Mouse (Mus musculus) liver, postnatal 0 days (tissue): Measurements from ENCODE around the gene Ms4a4d. TPM values are rescaled to one million over a fixed set of nuclear protein-coding genes. Genes with fewer than 3 reads are reported as not detected.

Experiments used
- ATAC-seq: fragments of 200-750 bp; cut with Nextera tagmentation; 2 replicates; pipeline ENCODE4 v1.8.0; 2017; ENCODE audit warnings: mild to moderate bottlenecking, moderate library complexity
- DNase-seq: peaks from one replicate; pipeline ENCODE4 v3.0.0-alpha.2; 2016
- H3K27ac ChIP-seq: fragments of 300-500 bp; sonication (generic); 2 replicates; pipeline ENCODE4 v1.5.1; 2014; ENCODE audit warnings: antibody characterized with exemption, moderate library complexity, mild to moderate bottlenecking, low read depth
- H3K27me3 ChIP-seq: fragments of 300-500 bp; sonication (generic); 2 replicates; pipeline ENCODE4 v1.6.1; 2014; ENCODE audit warnings: low read length, control low read depth, mixed read lengths; ENCODE audit not compliant: insufficient read depth
- H3K36me3 ChIP-seq: fragments of 300-500 bp; sonication (generic); replicated peaks from 2 replicates; pipeline ENCODE4 v1.6.1; 2014; ENCODE audit warnings: mild to moderate bottlenecking, control low read depth, low read length, moderate library complexity, mixed read lengths; ENCODE audit not compliant: insufficient read depth
- H3K4me1 ChIP-seq: fragments of 300-500 bp; sonication (generic); 2 replicates; pipeline ENCODE4 v1.6.1; 2014; ENCODE audit warnings: antibody characterized with exemption, mild to moderate bottlenecking, control low read depth; ENCODE audit not compliant: insufficient read depth
- H3K4me2 ChIP-seq: fragments of 300-500 bp; sonication (generic); 2 replicates; pipeline ENCODE4 v1.6.1; 2014; ENCODE audit warnings: low read depth, mild to moderate bottlenecking, low read length, moderate library complexity, mixed read lengths
- H3K4me3 ChIP-seq: fragments of 300-500 bp; sonication (generic); 2 replicates; pipeline ENCODE4 v1.5.1; 2014; ENCODE audit warnings: low read depth, low read length
- H3K9ac ChIP-seq: fragments of 300-500 bp; sonication (generic); replicated peaks from 2 replicates; pipeline ENCODE4 v1.6.1; 2014; ENCODE audit warnings: mild to moderate bottlenecking, moderate library complexity
- H3K9me3 ChIP-seq: fragments of 300-500 bp; sonication (generic); 2 replicates; pipeline ENCODE4 v1.6.1; 2016; ENCODE audit warnings: mild to moderate bottlenecking, control low read depth, low read length, mixed read lengths
- CTCF ChIP-seq: sonication (generic); IDR thresholded peaks from 2 replicates; pipeline ENCODE4 v1.5.1; 2016; ENCODE audit warnings: antibody characterized with exemption, low read depth
- EP300 ChIP-seq: IDR thresholded peaks from 2 replicates; pipeline ENCODE4 v1.6.1; 2016; ENCODE audit warnings: antibody characterized with exemption, low read depth, mild to moderate bottlenecking
- WGBS: fragments of 180-500 bp; shearing (Covaris S2); extraction: QIAGEN DNeasy Blood & Tissue Kit; methylation state at CpG from one replicate; pipeline ENCODE4 v1.1.7; 2014; ENCODE audit not compliant: insufficient replicate concordance; 5-methylcytosine and 5-hydroxymethylcytosine counted together
- polyA plus RNA-seq: library from polyadenylated mRNA; unstranded; fragments of >200 nt; fragmentation: Nextera tagmentation; extraction: Ambion mirVana; gene quantifications from 2 replicates; pipeline ENCODE4 v1.2.1, GENCODE M21; 2015

The Ms4a4d gene
- polyA plus RNA-seq, 1 experiment from 2014 or later, result 1.5 TPM

GRCm38 (mm10) chr19:11604603-11605002, 68.0 kb downstream of the Ms4a4d start, which contains the start of gene Ms4a6d:
Ms4a6d (minus strand) TSS chr19:11604849.
- WGBS, result 49% methylated on average over 2 of the region's 2 CpGs
- TF ChIP-seq EP300, result no peak
- no peak for TF ChIP-seq CTCF
- H3K4me1 ChIP-seq, result no peaks in the 10 kb centered on the region
- H3K36me3 ChIP-seq, result no peaks in the 10 kb centered on the region
- H3K4me3 ChIP-seq, result no peak within 1 kb of the TSS
- H3K9me3 ChIP-seq, result no peaks in the 10 kb centered on the region
- H3K9ac ChIP-seq, result no peak within 1 kb of the TSS
- no peak for ATAC-seq
- no peaks in the 10 kb centered on the region for H3K27me3 ChIP-seq
- DNase-seq, result no peak
- H3K4me2 ChIP-seq, result no peak within 1 kb of the TSS
- H3K27ac ChIP-seq, result no peak within 1 kb of the TSS

Other genes starting within 250 kb of the Ms4a4d start
- 0.02 TPM in 1 of 2 replicates, not detected in the other for gene Ms4a14, start 222.3 kb upstream of the Ms4a4d start, polyA plus RNA-seq
- 2.9 and 3.5 TPM in 2 replicates for gene Ms4a7, start 200.7 kb upstream of the Ms4a4d start, polyA plus RNA-seq
- gene Ms4a4a, start 161.3 kb upstream of the Ms4a4d start, polyA plus RNA-seq, result 2.8 and 3.2 TPM in 2 replicates
- 2.1 and 2.5 TPM in 2 replicates for gene Ms4a4c, start 132.0 kb upstream of the Ms4a4d start, polyA plus RNA-seq
- 1.8 and 2.3 TPM in 2 replicates for gene Ms4a4b, start 93.2 kb upstream of the Ms4a4d start, polyA plus RNA-seq
- gene Ms4a6c, start 67.4 kb upstream of the Ms4a4d start, polyA plus RNA-seq, result 13.1 and 13.4 TPM in 2 replicates
- 1.6 and 2.1 TPM in 2 replicates for gene Gm8369, start 50.9 kb upstream of the Ms4a4d start, polyA plus RNA-seq
- gene Ms4a6b, start 20.3 kb upstream of the Ms4a4d start, polyA plus RNA-seq, result 3.2 and 3.8 TPM in 2 replicates
- 8.8 and 9.0 TPM in 2 replicates for gene Ms4a6d, start 68.0 kb downstream of the Ms4a4d start, polyA plus RNA-seq
- 0.86 and 0.90 TPM in 2 replicates for gene Ms4a2, start 86.9 kb downstream of the Ms4a4d start, polyA plus RNA-seq
- gene Ms4a3, start 104.0 kb downstream of the Ms4a4d start, polyA plus RNA-seq, result 37.6 and 38.0 TPM in 2 replicates
- 0.19 TPM in 1 of 2 replicates, not detected in the other for gene Oosp2, start 123.8 kb downstream of the Ms4a4d start, polyA plus RNA-seq
- 0.26 and 0.54 TPM in 2 replicates for gene Oosp1, start 154.3 kb downstream of the Ms4a4d start, polyA plus RNA-seq
- not detected in 2 replicates for gene Oosp3, start 160.3 kb downstream of the Ms4a4d start, polyA plus RNA-seq
- gene Gif, start 210.8 kb downstream of the Ms4a4d start, polyA plus RNA-seq, result not detected in 2 replicates
- 35.7 and 38.2 TPM in 2 replicates for gene Mrpl16, start 233.6 kb downstream of the Ms4a4d start, polyA plus RNA-seq